Mouse (Mus musculus): ENCODE data around the gene Adprh.

The Adprh gene

GRCm38 (mm10) chr16:38443721-38444464 is 8.6 kb downstream of the Adprh start:
- DNase-seq (ENCODE audit: low read depth, low spot score): no peak

GRCm38 (mm10) chr16:38442216-38442615 is 10.3 kb downstream of the Adprh start:
- DNase-seq (ENCODE audit: low read depth, low spot score): no peak

GRCm38 (mm10) chr16:38441611-38442010 is 10.9 kb downstream of the Adprh start:
- DNase-seq (ENCODE audit: low read depth, low spot score): no peak

- no peak for DNase-seq (ENCODE audit: low read depth, low spot score)
These were observed 12.1 kb downstream of the Adprh start for GRCm38 (mm10) chr16:38440403-38440802.

GRCm38 (mm10) chr16:38439190-38439589 is 13.3 kb downstream of the Adprh start:
- DNase-seq (ENCODE audit: low read depth, low spot score): no peak

GRCm38 (mm10) chr16:38434295-38434795 is 18.2 kb downstream of the Adprh start:
- DNase-seq (ENCODE audit: low read depth, low spot score): no peak

GRCm38 (mm10) chr16:38433514-38433913 is 19.0 kb downstream of the Adprh start:
- DNase-seq (ENCODE audit: low read depth, low spot score): no peak

- peak; percentile 16 for DNase-seq (ENCODE audit: low read depth, low spot score)
These were observed 19.7 kb downstream of the Adprh start, which contains the start of gene Pla1a for GRCm38 (mm10) chr16:38432498-38433425. Pla1a (minus strand) TSS chr16:38433145.

GRCm38 (mm10) chr16:38431446-38432185 is 20.9 kb downstream of the Adprh start:
- DNase-seq (ENCODE audit: low read depth, low spot score): no peak

GRCm38 (mm10) chr16:38425799-38426198 is 26.7 kb downstream of the Adprh start:
- no peak for DNase-seq (ENCODE audit: low read depth, low spot score)

GRCm38 (mm10) chr16:38425374-38425773 is 27.1 kb downstream of the Adprh start:
- no peak for DNase-seq (ENCODE audit: low read depth, low spot score)

GRCm38 (mm10) chr16:38414953-38415352 is 37.5 kb downstream of the Adprh start:
- DNase-seq (ENCODE audit: low read depth, low spot score): no peak

- peak; percentile 70 for DNase-seq (ENCODE audit: low read depth, low spot score)
These were observed 44.1 kb downstream of the Adprh start for GRCm38 (mm10) chr16:38408416-38408815.

- DNase-seq (ENCODE audit: low read depth, low spot score): peak; percentile 88
These were observed 44.9 kb downstream of the Adprh start for GRCm38 (mm10) chr16:38407584-38407983.

GRCm38 (mm10) chr16:38406708-38407107 is 45.8 kb downstream of the Adprh start:
- DNase-seq (ENCODE audit: low read depth, low spot score): peak; percentile 88

- no peak for DNase-seq (ENCODE audit: low read depth, low spot score)
These were observed 46.2 kb downstream of the Adprh start for GRCm38 (mm10) chr16:38406293-38406692.

GRCm38 (mm10) chr16:38403639-38404038 is 48.9 kb downstream of the Adprh start:
- DNase-seq (ENCODE audit: low read depth, low spot score): peak; percentile 82

- DNase-seq (ENCODE audit: low read depth, low spot score): no peak
These were observed 51.0 kb downstream of the Adprh start for GRCm38 (mm10) chr16:38401468-38401867.

- DNase-seq (ENCODE audit: low read depth, low spot score): no peak
These were observed 52.1 kb downstream of the Adprh start for GRCm38 (mm10) chr16:38400311-38400960.

GRCm38 (mm10) chr16:38399531-38400231 is 52.8 kb downstream of the Adprh start:
- peak; percentile 83 for DNase-seq (ENCODE audit: low read depth, low spot score)
